Mouse (Mus musculus): ENCODE measurements around the gene Henmt1.

DNA sequence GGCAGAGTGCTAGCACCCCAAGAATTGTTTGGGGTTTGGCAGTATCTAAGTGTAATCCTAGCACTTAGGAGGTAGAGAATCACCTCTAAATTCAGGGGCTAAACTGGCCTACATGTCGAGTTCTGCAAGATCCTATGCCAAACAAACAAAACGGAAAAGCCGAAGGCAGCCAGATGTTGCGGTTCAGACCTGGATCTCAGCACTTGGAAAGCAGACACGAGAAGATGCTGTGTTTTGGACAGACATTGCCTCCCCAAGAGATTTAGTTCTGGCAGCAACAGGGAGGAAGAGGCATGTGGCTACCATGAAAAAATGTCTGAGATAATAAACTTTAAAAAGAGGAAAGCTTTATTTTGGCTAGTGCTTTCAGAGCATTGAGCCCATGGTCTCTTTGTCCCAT lies 39.0 kb upstream of the Henmt1 start:
- TF ChIP-seq GATA1 (IDR thresholded peaks at IDR 0.05; ENCODE audit: low read length) (no peak), TAL1 (IDR thresholded peaks at IDR 0.05; ENCODE audit: low read length) (no peak)
